Mouse (Mus musculus) common myeloid progenitor, adult 5-6 weeks (primary cell): ENCODE data around the gene Pdgfb. TPM values are rescaled to one million over a fixed set of nuclear protein-coding genes. Genes with fewer than 3 reads are reported as not detected.

ENCODE experiments used
- ATAC-seq: replicated peaks from 2 replicates; pipeline ENCODE4 v1.8.0; 2016; ENCODE audit warnings: low read depth, mild to moderate bottlenecking, moderate TSS enrichment, inconsistent platforms; ENCODE audit not compliant: poor library complexity, severe bottlenecking
- total RNA-seq: library from RNA; stranded (forward); fragments of 200-1000, 187-1606 nt; gene quantifications from 2 replicates; pipeline ENCODE4 v1.2.3, GENCODE M21; 2017

Gene Pdgfb
- total RNA-seq, 1 experiment from 2014 or later = 0.82 TPM

DNA sequence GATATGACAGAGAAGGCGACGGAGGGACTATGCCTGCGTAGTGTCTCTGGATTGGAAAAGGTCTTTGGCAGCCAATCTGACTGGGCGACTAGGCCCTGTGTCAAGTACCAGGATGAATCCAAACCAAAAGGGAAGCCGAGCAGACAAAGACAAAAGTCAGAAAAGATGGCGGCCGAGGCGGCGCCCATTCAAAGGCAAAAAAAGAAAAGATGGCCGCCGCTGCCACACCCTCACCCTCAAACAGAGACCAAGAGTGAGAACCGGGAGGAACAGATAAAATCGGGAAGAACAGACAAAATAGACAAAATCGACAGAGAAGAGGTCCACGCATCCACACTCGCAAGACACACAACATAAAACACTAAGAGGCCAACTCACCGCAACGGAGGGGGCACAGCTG is 44.3 kb downstream of the Pdgfb start:
- no peak for ATAC-seq

GRCm38 (mm10) chr15:79967346-79967745 is 47.4 kb downstream of the Pdgfb start:
- ATAC-seq = no peak

GRCm38 (mm10) chr15:79964376-79964775 is 50.4 kb downstream of the Pdgfb start:
- no peak for ATAC-seq

- no peak for ATAC-seq
Observed at GRCm38 (mm10) chr15:79962661-79963060, 52.1 kb downstream of the Pdgfb start.

GRCm38 (mm10) chr15:79961366-79961921 is 53.3 kb downstream of the Pdgfb start:
- no peak for ATAC-seq

DNA sequence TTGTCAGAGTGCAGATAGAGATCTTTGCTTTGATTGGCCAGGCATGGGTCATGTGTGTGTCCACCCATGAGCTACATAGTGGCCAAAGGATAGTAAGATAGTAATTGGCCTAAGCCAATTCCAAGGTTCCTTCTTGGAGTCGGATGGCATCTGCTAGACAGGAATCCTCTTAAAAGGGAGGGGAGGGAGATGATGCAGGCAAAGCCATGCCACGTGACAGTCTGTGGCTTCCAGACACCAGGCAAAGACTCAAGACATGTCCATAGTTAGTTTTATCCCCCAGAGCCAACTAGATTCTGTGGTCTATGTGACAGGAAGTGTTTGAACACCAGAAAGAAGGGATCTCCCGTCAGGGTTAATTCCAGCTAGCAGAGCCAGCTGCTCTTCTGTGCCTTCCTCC is 56.4 kb downstream of the Pdgfb start:
- ATAC-seq = peak; percentile 64

GRCm38 (mm10) chr15:79956559-79956958 is 58.2 kb downstream of the Pdgfb start:
- ATAC-seq = peak; percentile 82

DNA sequence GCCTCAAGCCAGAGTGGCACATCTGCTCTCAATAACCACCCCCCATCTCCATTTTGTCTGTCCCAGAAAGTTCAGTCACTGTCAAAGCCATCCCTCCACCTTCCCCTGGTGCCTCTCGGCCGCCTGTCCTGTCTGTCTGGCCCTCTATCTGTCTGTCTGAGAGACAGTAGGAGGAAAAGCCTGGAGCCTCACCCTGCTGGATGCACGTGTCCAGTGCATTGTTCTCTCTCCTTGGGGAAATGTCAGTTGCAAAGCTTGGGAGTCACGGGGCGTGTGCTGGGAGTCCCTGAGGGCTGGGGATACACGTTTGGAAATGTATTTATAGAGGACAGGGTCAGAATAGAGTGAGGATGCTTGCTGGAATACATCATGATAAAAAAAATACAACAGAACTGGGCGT is 61.3 kb downstream of the Pdgfb start:
- ATAC-seq = no peak

DNA sequence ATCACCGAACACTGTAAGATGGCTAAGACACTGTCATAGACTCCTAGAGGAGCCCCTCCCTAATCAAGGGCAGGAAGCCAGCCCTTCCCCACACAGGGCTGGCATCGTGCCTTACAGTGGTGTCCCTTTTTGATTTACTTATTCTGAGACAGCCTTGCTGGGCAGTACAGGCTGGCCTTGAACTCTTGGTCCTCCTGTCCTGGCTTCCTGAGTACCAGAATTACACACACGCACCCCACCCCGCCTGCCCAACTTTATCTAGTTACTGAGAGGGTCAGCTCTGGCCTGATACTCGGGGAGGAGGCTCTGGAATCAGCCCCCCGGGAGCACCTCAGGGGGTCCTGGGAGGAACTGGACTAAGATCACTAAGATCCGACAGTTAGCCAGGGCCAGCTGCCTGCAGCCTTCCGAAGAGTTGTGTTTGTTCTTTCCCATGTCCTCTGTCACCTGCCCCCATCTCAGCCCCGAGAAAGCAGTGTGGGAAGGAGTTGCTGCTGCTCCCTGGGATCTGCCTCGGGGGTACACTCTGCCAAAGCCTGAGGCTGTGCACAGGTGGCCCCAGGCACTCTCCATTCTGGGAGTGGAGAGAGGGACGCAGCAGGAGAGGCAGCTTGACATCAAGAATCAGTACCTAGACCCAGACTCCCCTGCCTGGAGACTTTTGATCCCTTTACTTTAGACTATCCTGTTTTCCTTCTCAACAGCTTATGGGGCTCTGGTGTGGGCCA is 62.1 kb downstream of the Pdgfb start:
- no peak for ATAC-seq

DNA sequence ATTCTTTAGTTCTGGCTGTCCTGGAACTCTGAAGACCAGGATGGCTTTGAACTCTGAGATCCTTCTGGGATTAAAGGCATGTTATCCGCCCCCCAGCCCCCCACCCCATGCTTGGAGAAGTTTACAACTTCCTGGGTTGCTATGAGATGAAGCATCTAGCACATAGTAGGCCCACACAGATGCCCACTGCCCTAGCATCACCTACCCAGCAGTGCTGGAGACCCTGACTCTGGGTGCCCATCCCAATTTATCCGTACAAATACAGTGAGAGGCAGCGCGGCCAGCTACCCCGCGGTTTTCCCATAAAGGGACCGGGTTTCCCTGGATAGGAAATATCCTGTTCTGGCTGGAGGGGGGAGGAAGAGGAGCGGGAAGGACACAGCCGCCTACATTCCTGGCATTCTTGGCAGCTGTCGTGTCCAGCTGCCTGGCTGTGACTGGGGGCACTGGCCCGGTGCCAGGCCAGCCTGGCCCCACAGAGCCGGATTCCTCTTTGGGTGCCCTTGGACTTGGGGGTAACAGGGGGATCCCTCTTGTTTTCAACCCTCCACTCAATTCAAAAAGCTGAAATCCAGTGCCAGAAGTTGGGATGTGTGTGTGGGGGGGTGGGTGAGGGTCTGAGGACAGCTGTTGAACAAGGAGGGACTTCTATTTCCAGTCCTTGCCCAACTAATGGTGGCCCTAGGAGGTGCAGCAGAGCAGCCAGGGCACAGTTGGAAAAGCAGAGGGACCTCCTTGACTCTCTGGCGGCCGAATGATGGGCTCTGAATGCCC is 62.9 kb downstream of the Pdgfb start:
- ATAC-seq = no peak

- ATAC-seq = no peak
Observed at GRCm38 (mm10) chr15:79951226-79951625, 63.6 kb downstream of the Pdgfb start.

DNA sequence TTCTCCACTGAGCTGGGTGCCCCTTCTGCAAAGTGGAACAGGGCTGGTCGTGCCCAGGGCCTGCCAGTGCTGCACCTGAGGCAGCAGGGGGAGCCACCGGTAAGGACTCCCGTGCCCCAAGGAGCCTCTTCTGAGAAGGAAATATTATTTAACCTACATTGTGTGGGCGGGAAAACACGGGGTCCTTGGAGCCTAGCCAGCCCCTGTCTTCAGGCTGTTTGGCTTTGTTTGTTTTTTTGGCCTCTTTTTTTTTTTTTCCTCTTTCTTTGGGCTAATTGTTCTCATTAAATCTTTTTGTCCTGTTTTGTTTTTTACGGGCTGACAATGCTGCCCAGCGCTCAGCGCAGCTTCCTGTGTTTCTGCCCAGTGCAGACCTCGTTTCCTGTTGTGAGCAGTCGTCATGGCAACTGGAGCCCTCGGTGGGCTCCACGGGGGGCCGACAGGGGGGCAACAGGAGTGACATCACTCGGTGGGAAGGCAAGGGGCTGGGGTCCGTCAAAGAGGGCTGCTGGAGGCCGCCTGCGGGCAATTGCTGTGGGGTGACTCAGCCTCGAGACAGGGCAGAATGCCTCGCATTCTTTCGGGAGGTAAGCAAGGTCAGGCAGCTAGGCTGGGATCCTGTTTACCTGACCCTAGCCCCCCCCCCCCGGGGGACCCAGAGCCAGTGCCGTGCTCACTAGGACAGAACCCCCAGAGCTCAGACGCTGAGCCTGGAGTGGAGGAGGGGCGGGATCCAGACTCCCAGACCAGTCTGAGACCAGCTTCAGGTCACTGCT is 64.3 kb downstream of the Pdgfb start:
- ATAC-seq = peak; percentile 65

DNA sequence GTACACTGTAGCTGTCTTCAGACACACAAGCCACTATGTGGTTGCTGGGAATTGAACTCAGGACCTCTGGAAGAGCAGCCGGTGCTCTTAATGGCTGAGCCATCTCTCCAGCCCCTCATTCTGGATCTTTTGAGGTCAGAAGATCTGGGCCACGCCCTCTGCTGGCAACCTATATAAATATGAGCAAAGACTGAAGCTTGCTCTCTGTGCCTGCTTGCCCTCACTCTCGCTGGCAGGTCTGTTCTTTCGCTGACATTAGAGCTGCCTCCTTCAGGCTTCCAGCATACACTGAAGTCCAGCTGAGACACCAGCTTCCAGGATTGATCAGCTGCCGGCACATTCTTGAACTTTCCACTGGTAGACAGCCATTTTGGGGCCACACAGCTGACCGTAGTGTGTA is 67.1 kb downstream of the Pdgfb start:
- ATAC-seq = no peak

DNA sequence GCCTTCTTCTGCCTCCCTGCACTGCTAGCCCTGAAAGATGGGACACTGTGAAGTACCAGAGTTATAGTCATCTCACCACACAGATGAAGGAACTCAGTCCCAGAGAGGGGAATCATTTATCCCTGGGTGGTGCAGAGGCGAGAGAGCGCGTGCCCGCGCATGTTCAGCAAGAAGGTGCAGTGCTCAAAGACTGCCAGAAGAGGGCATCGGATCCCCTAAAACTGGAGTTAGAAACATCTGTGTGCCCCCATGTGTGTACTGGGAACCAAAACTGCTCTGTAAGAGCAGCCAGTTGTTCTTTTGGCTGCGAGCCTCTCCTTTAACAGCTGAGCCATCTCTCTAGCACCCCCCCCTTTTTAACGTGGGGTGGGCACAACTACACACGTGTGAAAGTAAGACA is 68.0 kb downstream of the Pdgfb start:
- ATAC-seq = peak; percentile 33; the same call in 1 of the 2 replicates

GRCm38 (mm10) chr15:79946022-79946421 is 68.8 kb downstream of the Pdgfb start:
- peak; percentile 79 for ATAC-seq

Other genes starting within 250 kb of the Pdgfb start
- gene Dnal4, start 237.1 kb downstream of the Pdgfb start, total RNA-seq = 16.0 and 18.0 TPM in 2 replicates
- gene Nptxr, start 210.2 kb downstream of the Pdgfb start, total RNA-seq = 0.05 and 0.55 TPM in 2 replicates
- gene Npcd, start 180.7 kb downstream of the Pdgfb start, total RNA-seq = not detected in 2 replicates
- gene Cbx6, start 180.3 kb downstream of the Pdgfb start, total RNA-seq = 11.0 and 19.6 TPM in 2 replicates
- 188 and 214 TPM in 2 replicates for gene Apobec3, start 123.3 kb downstream of the Pdgfb start, total RNA-seq
- 3.4 and 5.5 TPM in 2 replicates for gene Cbx7, start 43.9 kb downstream of the Pdgfb start, total RNA-seq
- gene Syngr1, start 76.4 kb upstream of the Pdgfb start, total RNA-seq = 4.8 and 6.1 TPM in 2 replicates
- gene Rpl3, start 76.9 kb upstream of the Pdgfb start, total RNA-seq = 2,920 and 3,083 TPM in 2 replicates
- 10.6 and 19.9 TPM in 2 replicates for gene Tab1, start 118.2 kb upstream of the Pdgfb start, total RNA-seq
- not detected in 2 replicates for gene Mgat3, start 158.7 kb upstream of the Pdgfb start, total RNA-seq
- 20.5 and 25.1 TPM in 2 replicates for gene Mief1, start 219.0 kb upstream of the Pdgfb start, total RNA-seq
- gene AC140267.1, start 220.9 kb upstream of the Pdgfb start, total RNA-seq = not detected in 2 replicates
- gene Atf4, start 240.2 kb upstream of the Pdgfb start, total RNA-seq = 363 and 374 TPM in 2 replicates
- 19.2 and 24.3 TPM in 2 replicates for gene Rps19bp1, start 249.3 kb upstream of the Pdgfb start, total RNA-seq